Mouse (Mus musculus): ENCODE measurements around the gene Grik4.

DNA sequence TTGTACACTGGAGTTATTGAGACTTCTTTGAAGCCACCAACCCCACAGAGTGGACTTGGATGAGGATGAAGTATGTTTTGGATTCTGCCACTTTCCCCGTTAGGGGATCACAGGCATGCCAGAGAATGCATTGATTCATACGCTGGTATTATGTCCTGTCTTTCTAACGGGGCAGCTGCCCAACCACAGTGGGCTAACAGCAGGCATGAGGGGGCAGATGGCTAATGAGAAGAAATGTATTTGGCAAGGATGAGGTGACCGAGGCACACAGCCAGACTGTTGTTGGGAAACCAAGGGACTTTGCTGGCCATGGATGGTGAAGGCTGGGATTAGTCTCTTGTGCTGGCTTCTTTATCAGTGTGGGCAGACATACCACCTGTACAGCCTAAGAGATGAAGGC, 312.8 kb downstream of the Grik4 start:
- no peak for TF ChIP-seq CTCF (IDR thresholded peaks at IDR 0.05; ENCODE audit: low read depth)
- TF ChIP-seq EP300 (IDR thresholded peaks at IDR 0.05; ENCODE audit: low read depth) = no peak

Data from liver, embryonic 14.5 days (tissue).